Mouse (Mus musculus) heart, embryonic 12.5 days (tissue): Measurements from ENCODE around the gene Gm1527. TPM values are rescaled to one million over a fixed set of nuclear protein-coding genes. Genes with fewer than 3 reads are reported as not detected.
"Not testable (repeated sequence)": the region's sequence is repeated elsewhere in the genome, so short reads cannot be mapped to it uniquely, and the experiment has no call there.

Experiments
- ATAC-seq: fragments of 200-750 bp; cut with Nextera tagmentation; 2 replicates; pipeline ENCODE4 v1.8.0; 2017; ENCODE audit warnings: moderate TSS enrichment, moderate library complexity; ENCODE audit not compliant: insufficient number of reproducible peaks, low FRiP score
- H3K27ac ChIP-seq: fragments of 300-500 bp; sonication (generic); 2 replicates; pipeline ENCODE4 v1.5.1; 2016; ENCODE audit warnings: mild to moderate bottlenecking, moderate library complexity; ENCODE audit not compliant: poor library complexity, severe bottlenecking
- H3K27me3 ChIP-seq: fragments of 300-500 bp; sonication (generic); replicated peaks from 2 replicates; pipeline ENCODE4 v1.6.1; 2016; ENCODE audit warnings: mild to moderate bottlenecking, moderate library complexity
- H3K36me3 ChIP-seq: fragments of 300-500 bp; sonication (generic); 2 replicates; pipeline ENCODE4 v1.6.1; 2016; ENCODE audit warnings: mild to moderate bottlenecking, moderate library complexity
- H3K4me1 ChIP-seq: fragments of 300-500 bp; sonication (generic); replicated peaks from 2 replicates; pipeline ENCODE4 v1.6.1; 2016; ENCODE audit warnings: mild to moderate bottlenecking
- H3K4me2 ChIP-seq: fragments of 300-500 bp; sonication (generic); 2 replicates; pipeline ENCODE4 v1.6.1; 2016; ENCODE audit warnings: mild to moderate bottlenecking, moderate library complexity
- H3K4me3 ChIP-seq: fragments of 300-500 bp; sonication (generic); 2 replicates; pipeline ENCODE4 v1.5.1; 2016; ENCODE audit warnings: mild to moderate bottlenecking
- H3K9ac ChIP-seq: fragments of 300-500 bp; sonication (generic); 2 replicates; pipeline ENCODE4 v1.6.1; 2016; ENCODE audit warnings: mild to moderate bottlenecking, moderate library complexity
- H3K9me3 ChIP-seq: fragments of 300-500 bp; sonication (generic); replicated peaks from 2 replicates; pipeline ENCODE4 v1.6.1; 2016; ENCODE audit warnings: mild to moderate bottlenecking, moderate library complexity
- WGBS: fragments of 180-500 bp; shearing (Covaris S2); methylation state at CpG from one replicate; pipeline ENCODE4 v1.1.7; 2016; 5-methylcytosine and 5-hydroxymethylcytosine counted together
- polyA plus RNA-seq: library from polyadenylated mRNA; unstranded; fragments of >200 nt; fragmentation: Nextera tagmentation; extraction: Ambion mirVana; gene quantifications from 2 replicates; pipeline ENCODE4 v1.2.1, GENCODE M21; 2016

Gene Gm1527
- not detected in 2 replicates for polyA plus RNA-seq

DNA sequence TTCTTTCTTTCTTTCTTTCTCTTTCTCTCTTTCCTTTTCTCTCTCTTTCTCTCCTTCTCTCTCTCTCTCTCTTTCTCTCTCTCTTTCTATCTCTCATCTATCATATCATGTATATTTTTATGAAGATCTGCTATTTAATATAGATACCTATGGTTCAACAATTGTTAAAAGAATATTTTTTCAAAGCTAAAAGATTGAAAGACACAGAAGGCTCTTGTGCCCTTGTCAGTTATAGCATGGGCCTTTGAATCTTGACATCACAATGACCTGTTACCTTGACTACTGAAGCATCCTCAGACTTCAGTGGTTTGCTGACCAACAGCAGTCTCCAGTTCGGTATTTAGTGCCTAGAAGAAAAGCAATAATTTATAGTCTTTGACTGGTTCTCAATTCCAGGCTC is at the start of gene Gm1527:
Gene Gm1527 (plus strand): TSS at position 301 of the 400 bp plus-strand sequence.
- Histone ChIP-seq H3K9me3 (no peaks in the 10 kb centered on the region), H3K36me3 (no peaks in the 10 kb centered on the region), H3K27me3 (no peaks in the 10 kb centered on the region), H3K4me3 (no peak within 1 kb of the TSS), H3K4me2 (no peak within 1 kb of the TSS), H3K4me1 (no peaks in the 10 kb centered on the region), H3K9ac (no peak within 1 kb of the TSS), H3K27ac (no peak within 1 kb of the TSS)
- no peak for ATAC-seq
- 68% methylated on average over 1 of the region's 1 CpGs for WGBS

DNA sequence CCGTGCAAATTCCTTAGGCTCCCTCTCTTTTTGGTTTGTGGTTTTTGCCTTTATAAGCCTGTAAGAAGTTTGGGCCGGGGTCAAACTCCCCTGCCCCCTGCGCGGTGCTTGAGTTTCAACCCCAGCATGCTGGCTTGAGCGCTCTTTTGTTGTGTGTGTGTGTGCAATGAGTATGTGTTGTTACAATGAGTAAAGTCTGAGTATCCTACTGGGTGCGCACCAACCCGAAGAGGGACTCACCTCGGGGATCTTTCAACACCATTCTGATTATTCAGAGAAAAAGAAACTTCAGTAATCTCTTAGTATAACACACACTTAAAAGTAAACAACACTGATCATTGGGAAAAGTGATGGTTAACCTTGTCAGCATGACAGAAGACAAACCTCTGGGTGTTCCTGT is 49.2 kb upstream of the Gm1527 start:
- WGBS: 75% methylated on average over 8 of the region's 8 CpGs
- ATAC-seq: no peak
- H3K27me3 ChIP-seq: no peaks in the 10 kb centered on the region
- no peak overlapping the region for H3K9ac ChIP-seq
- H3K27ac ChIP-seq: no peak overlapping the region
- H3K4me2 ChIP-seq: no peak overlapping the region
- H3K4me1 ChIP-seq: peaks cover 20% of the 10 kb centered on the region
- no peaks in the 10 kb centered on the region for H3K36me3 ChIP-seq
- H3K4me3 ChIP-seq: no peak overlapping the region
- H3K9me3 ChIP-seq: no peaks in the 10 kb centered on the region

DNA sequence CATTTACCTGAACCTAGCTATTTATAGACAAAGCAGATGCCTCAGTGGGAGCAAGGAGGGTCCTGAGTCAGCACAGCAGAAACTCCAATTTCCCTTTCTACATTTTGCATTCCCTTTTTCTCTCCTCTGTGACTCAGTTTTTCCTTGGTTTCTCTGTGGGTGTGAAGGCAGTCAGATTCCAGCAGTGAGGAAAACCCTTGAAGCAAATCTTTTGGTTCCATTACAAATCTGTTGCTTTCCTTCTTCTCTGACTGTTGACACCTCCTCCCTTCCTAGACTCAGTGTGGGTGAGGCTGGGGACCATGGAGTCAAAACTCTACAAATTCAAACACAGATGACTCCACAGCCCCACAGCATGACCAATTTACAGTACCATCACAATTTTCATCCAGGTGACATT is 45.3 kb upstream of the Gm1527 start:
- Histone ChIP-seq H3K4me2 (no peak overlapping the region), H3K27me3 (no peaks in the 10 kb centered on the region), H3K4me3 (no peak overlapping the region), H3K27ac (no peak overlapping the region), H3K9ac (no peak overlapping the region), H3K4me1 (peaks cover 13% of the 10 kb centered on the region), H3K9me3 (no peaks in the 10 kb centered on the region), H3K36me3 (no peaks in the 10 kb centered on the region)
- ATAC-seq: no peak

DNA sequence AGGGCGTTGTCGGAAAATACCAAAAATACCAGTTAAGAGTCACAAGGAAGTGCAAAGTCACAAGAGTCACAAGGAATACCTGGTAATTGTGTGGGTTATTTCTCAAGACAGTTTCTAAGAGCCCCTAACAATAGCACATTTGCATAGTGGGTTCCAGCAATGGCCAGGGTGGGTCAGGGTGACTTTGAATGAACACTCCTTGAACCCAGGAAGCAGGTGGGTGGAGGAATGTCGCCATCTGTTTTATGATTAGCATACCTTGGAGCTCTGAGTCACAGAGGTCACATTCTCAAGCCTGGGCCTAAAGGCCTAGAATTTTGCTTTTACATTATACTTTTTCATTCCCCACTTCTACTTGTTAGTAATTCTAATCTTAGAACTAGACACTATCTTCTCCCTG is 40.2 kb upstream of the Gm1527 start:
- H3K4me3 ChIP-seq, H3K4me1 ChIP-seq, H3K36me3 ChIP-seq, H3K9ac ChIP-seq, H3K4me2 ChIP-seq, H3K27ac ChIP-seq, H3K27me3 ChIP-seq, ATAC-seq, H3K9me3 ChIP-seq: not testable (repeated sequence)
- 75% methylated on average over 3 of the region's 3 CpGs for WGBS

DNA sequence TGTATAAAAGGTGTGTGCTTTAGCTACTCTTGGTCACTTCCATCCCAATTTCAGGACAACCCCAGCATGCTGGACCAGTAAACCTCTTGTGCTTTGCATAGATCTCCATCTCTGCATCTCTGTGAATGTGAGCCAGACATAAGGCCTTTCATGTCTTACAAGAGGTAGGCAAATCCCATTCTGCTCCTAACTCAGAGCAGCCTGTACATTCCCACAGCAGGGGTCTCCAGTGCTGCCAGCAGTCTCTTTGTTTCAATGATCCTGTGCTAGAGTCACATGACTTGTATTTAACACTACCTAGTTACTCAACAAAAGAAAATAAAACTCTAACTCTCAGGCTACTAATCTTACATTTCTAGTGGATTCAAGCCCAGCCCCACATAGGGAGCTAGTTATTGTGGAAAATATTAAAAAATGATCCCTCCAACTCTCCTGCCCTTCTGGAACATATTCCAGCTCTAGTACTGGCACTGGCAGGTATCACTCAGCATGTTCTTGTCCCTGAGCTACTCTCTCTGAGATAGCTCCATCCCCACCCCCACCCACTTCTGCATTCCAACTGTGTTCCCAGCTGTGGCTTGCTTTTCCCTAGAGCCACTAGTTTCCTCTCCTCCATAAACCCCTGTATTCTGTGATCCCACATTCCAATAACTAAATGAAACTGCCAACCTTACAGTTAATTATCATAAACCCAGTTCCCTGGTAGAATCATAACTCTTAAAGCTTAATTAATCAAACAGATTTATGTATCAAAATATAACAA is 32.6 kb upstream of the Gm1527 start:
- H3K36me3 ChIP-seq, H3K27me3 ChIP-seq, ATAC-seq, H3K4me2 ChIP-seq, H3K27ac ChIP-seq, H3K4me1 ChIP-seq, H3K4me3 ChIP-seq, H3K9ac ChIP-seq, H3K9me3 ChIP-seq: not testable (repeated sequence)

DNA sequence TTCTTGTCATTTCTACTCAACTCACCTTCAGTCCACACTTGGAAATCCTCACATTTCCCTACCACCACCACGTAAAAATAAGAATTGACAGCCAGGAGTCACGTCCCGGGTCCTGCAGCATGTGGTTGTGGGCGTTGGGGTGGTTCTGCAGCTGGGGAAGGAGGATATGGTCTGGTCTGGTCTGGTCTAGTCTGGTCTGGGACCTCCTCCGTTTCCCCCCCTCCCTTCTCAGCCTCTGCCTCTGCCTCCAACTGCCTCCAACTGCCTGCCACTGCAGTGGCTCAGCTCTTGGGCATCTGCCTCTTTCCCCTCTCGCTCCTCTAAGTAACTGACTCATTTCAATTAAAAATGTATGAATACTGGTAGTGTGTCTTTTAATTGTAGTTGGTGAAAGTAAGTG is 4.5 kb downstream of the Gm1527 start:
- H3K36me3 ChIP-seq, H3K27me3 ChIP-seq, H3K4me1 ChIP-seq, H3K9me3 ChIP-seq, H3K27ac ChIP-seq, ATAC-seq, H3K4me2 ChIP-seq, H3K4me3 ChIP-seq, H3K9ac ChIP-seq: not testable (repeated sequence)
- WGBS: 61% methylated on average over 6 of the region's 6 CpGs

DNA sequence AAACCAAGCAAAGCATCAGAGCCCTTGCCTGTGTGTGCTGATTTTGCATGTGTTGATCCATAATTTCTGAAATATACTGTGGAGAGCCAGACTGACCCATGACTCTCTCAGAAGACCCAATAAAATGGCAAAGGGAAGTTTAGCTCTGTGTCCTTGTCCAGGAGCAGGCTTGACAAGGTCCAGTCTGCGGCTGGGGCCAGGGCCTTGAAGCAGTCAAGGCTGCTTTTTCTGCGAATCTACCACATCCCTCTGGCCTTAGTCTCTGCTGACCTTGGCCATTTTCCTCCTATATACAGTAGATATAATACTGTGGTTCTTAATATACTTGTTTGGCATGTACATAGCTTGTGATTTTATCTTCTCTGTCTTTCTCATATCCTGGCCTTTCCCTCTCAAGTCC is 73.5 kb downstream of the Gm1527 start:
- no peaks in the 10 kb centered on the region for H3K4me1 ChIP-seq
- 86% methylated on average over 2 of the region's 2 CpGs for WGBS

DNA sequence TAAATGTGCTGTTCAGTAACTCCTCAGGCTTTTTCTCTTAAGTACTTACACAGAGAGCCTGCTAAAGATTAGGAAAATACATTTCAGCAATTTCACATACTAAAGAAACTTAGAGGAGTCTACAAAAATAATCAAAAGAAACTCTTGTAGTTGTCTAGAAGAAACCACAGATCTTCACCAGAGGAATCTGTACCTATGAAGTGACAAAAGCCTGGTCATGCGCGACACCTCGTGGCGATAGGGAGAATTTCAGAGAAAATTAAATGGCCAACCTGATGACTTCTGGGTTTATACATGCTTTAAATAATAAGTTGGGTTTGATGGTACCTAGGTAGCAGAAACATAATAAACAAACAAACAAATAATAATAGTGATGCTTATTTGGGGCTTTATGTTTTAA is 76.4 kb downstream of the Gm1527 start:
- Histone ChIP-seq H3K4me1 (no peaks in the 10 kb centered on the region), H3K27ac (no peak overlapping the region), H3K27me3 (no peaks in the 10 kb centered on the region), H3K4me3 (no peak overlapping the region), H3K36me3 (no peaks in the 10 kb centered on the region), H3K9me3 (no peaks in the 10 kb centered on the region), H3K4me2 (no peak overlapping the region), H3K9ac (no peak overlapping the region)
- 1% methylated on average over 4 of the region's 4 CpGs for WGBS
- ATAC-seq: no peak

More for the DNA sequence above, 73.5 kb downstream of the Gm1527 start:
- Histone ChIP-seq H3K4me2 (no peak overlapping the region), H3K27ac (no peak overlapping the region), H3K27me3 (no peaks in the 10 kb centered on the region), H3K9me3 (no peaks in the 10 kb centered on the region), H3K9ac (no peak overlapping the region), H3K4me3 (no peak overlapping the region), H3K36me3 (no peaks in the 10 kb centered on the region)
- no peak for ATAC-seq

Other genes starting within 250 kb of the Gm1527 start
- 0.17 and 0.26 TPM in 2 replicates for gene Slc2a2, start 194.7 kb upstream of the Gm1527 start, polyA plus RNA-seq
- gene Eif5a2, start 111.3 kb upstream of the Gm1527 start, polyA plus RNA-seq: 16.0 and 17.6 TPM in 2 replicates
- 328 and 330 TPM in 2 replicates for gene Rpl22l1, start 87.2 kb upstream of the Gm1527 start, polyA plus RNA-seq
- 0.08 and 0.42 TPM in 2 replicates for gene Egfem1, start 189.4 kb downstream of the Gm1527 start, polyA plus RNA-seq